Mouse (Mus musculus) liver, adult 2 months (tissue): Measurements from ENCODE around the gene Spata20.

Experiments
- CTCF ChIP-seq: fragments of 200-500 bp; IDR thresholded peaks from 2 replicates; pipeline ENCODE4 v1.5.1; 2011; ENCODE audit warnings: low read depth, low read length, control low read depth
- POLR2A ChIP-seq: fragments of 200-500 bp; IDR thresholded peaks from 2 replicates; pipeline ENCODE4 v1.6.1; 2011; ENCODE audit warnings: low read length, control low read depth; ENCODE audit not compliant: insufficient read depth; ENCODE audit errors: extremely low read depth

- TF ChIP-seq CTCF (no peak), POLR2A (no peak)
Measured at GRCm38 (mm10) chr11:94473707-94474543, 12.1 kb downstream of the Spata20 start, which contains the start of gene Cacna1g.
